Mouse (Mus musculus) kidney, adult 11 months (tissue): ENCODE results near the gene Deup1.

Experiments
- DNase-seq: peaks from one replicate; pipeline ENCODE4 v3.0.0; 2022

Deup1 gene

GRCm38 (mm10) chr9:15531204-15531603, 96.5 kb downstream of the Deup1 start:
- no peak for DNase-seq

GRCm38 (mm10) chr9:15529965-15530320, 97.8 kb downstream of the Deup1 start:
- no peak for DNase-seq

- DNase-seq, result no peak
These were observed 98.3 kb downstream of the Deup1 start for GRCm38 (mm10) chr9:15529275-15529964.

- no peak for DNase-seq
These were observed 99.4 kb downstream of the Deup1 start for GRCm38 (mm10) chr9:15528368-15528767.

- DNase-seq, result no peak
These were observed 99.9 kb downstream of the Deup1 start for GRCm38 (mm10) chr9:15527846-15528245.

GRCm38 (mm10) chr9:15526539-15526938, 101.2 kb downstream of the Deup1 start:
- DNase-seq, result no peak

GRCm38 (mm10) chr9:15525246-15525645, 102.5 kb downstream of the Deup1 start:
- DNase-seq, result peak; percentile 34

- DNase-seq, result no peak
These were observed 104.1 kb downstream of the Deup1 start for GRCm38 (mm10) chr9:15523646-15524045.

GRCm38 (mm10) chr9:15522887-15523286, 104.8 kb downstream of the Deup1 start:
- DNase-seq, result no peak

- no peak for DNase-seq
These were observed 105.4 kb downstream of the Deup1 start for GRCm38 (mm10) chr9:15522348-15522747.

GRCm38 (mm10) chr9:15517979-15518378, 109.8 kb downstream of the Deup1 start:
- no peak for DNase-seq

- DNase-seq, result no peak
These were observed 111.7 kb downstream of the Deup1 start for GRCm38 (mm10) chr9:15516007-15516406.

GRCm38 (mm10) chr9:15512918-15513317, 114.8 kb downstream of the Deup1 start:
- DNase-seq, result peak; percentile 52

- no peak for DNase-seq
These were observed 117.0 kb downstream of the Deup1 start for GRCm38 (mm10) chr9:15510557-15511310.
